Mouse (Mus musculus) olfactory bulb, adult 2 months (tissue): ENCODE measurements at regions not wholly inside any gene's neighbourhood (a gene's known extent, or its start where the extent isn't known, plus 50 kb on each side); places are given as distances from the start of the nearest gene placed in this dataset.

Source experiments
- CTCF ChIP-seq: fragments of 200-500 bp; IDR thresholded peaks from 2 replicates; pipeline ENCODE4 v1.5.1; 2012; ENCODE audit warnings: low read depth, mild to moderate bottlenecking, low read length, moderate library complexity; ENCODE audit not compliant: insufficient read depth
- POLR2A ChIP-seq: fragments of 200-500 bp; IDR thresholded peaks from 2 replicates; pipeline ENCODE4 v1.6.1; 2012; ENCODE audit warnings: mild to moderate bottlenecking, low read depth, low read length, moderate library complexity; ENCODE audit not compliant: insufficient read depth

DNA sequence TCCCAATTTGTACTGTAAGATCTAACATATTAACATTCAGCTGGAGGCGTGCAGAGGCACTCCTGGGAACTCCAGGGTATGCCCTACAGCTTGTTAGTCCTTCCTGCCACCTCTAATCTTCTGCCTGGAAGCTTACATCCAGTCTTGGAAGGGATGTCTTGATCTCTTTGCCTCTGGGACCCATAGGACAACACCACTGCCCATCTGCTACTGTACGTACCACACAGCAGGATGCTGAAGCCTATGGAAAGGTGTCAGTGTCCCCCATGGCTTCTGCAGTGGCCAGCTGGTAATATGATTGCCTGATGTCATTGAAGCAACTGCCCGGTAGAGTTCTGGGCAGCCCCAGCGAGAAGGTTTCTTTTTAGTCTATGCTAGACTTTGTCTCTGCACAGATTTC, 52.7 kb upstream of the Palm2 start:
- no peak for TF ChIP-seq CTCF
- TF ChIP-seq POLR2A: no peak
